Mouse (Mus musculus) left cerebral cortex, adult 2 months (tissue): ENCODE measurements around the gene Fam168a. TPM values are rescaled to one million over a fixed set of nuclear protein-coding genes. Genes with fewer than 3 reads are reported as not detected.
A peak's percentile ranks its signal among the peaks of the same experiment; 100 is the strongest.

Experiments
- DNase-seq, 2 experiments: peaks; one replicate each; pipeline ENCODE4 v3.0.0; 2021 to 2022; ENCODE audit warnings: low spot score in 2 of 2, mixed read lengths in 1 of 2; ENCODE audit errors: extremely low spot score in 1 of 2
- H3K27ac ChIP-seq: fragments of 200-600 bp; 2 replicates; pipeline ENCODE4 v1.8.1; 2022
- H3K4me3 ChIP-seq: fragments of 200-600 bp; 2 replicates; pipeline ENCODE4 v1.8.1; 2022
- CTCF ChIP-seq: fragments of 200-600 bp; IDR thresholded peaks from 2 replicates; pipeline ENCODE4 v1.8.1; 2022; ENCODE audit warnings: antibody characterized with exemption, mild to moderate bottlenecking, moderate library complexity
- intact Hi-C: fragments of 180-260 bp; cut with DNase I; formaldehyde crosslinking; loops from one replicate; pipeline ENCODE4 v1.15.1; 2025
- microRNA-seq, 2 experiments: library from miRNA; unstranded; fragments of <30 nt; microRNA quantifications; one replicate each; pipeline ENCODE4 v1.2.0; 2021
- total RNA-seq, 2 experiments: library from RNA; stranded (reverse); gene quantifications; 2 replicates each; pipeline ENCODE4 v1.2.3; 2021

The Fam168a gene
- total RNA-seq, 2 experiments from 2014 or later: 215 to 220 TPM

DNA sequence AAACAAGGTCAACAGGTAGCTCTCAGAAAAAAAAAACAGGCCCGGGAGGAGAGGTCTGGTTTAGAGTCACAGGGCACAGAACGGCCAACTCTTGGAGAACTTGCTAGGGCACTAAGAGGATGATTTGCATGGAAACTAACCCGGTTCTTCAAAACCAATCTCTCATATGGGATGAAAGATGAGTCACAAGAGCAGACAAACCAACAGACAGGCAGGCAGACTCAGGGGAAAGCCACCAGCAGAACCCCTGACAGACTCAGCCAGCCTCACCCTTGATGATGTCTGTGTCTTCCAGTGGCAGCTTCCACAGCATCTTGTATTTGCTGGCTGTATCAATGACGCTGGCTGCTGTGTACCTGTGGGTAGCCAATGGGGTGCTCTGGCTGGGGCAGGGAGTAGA, 175.5 kb downstream of the Fam168a start:
- no peak for TF ChIP-seq CTCF
- H3K4me3 ChIP-seq: no peak overlapping the region
- H3K27ac ChIP-seq: no peak overlapping the region
- intact Hi-C loops: no loop called here
- no peak for DNase-seq

DNA sequence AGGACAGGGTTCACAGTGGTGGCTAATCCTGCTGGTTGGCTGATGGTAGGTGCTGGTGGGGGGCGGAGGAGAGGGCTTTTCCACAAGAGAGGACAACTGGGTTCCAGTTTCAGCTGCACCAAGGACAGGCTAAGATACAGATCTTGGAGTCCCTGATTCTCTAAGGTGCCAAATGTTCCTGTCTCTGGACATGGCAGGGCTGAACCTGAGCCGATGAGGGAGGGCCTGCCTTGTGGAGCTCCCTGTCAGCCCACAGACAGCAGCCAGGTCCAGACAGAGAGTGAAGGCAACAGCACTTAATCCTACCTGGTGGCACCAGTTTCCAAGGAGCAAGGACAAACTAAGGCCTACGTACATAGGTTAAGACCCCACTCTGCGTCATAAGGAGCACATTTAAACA, 178.0 kb downstream of the Fam168a start:
- intact Hi-C loops: no loop called here
- no peak for DNase-seq
- Histone ChIP-seq H3K4me3 (no peak overlapping the region), H3K27ac (no peak overlapping the region)
- TF ChIP-seq CTCF: no peak

DNA sequence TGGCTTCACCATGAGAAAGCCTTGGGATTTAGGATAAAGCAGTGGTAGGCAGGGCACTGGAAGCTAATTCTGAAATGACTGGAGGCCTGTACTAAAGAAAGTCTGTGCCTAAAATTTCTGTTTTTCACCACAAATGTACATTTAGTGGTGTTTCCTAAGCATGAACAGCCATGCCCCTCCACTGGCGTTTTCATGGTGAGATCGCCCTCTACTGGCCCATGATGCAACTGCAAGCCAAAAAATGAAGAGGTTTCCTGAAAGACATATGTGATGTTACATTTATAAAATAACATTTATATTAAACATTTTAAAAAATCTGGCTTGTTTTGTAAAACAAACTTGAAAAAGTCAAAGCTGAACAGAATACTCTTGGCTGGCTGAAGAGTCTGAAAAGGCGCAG, 180.1 kb downstream of the Fam168a start:
- TF ChIP-seq CTCF: peak; percentile 98
- intact Hi-C loops: no loop called here
- Histone ChIP-seq H3K4me3 (no peak overlapping the region), H3K27ac (no peak overlapping the region)
- DNase-seq: peak in 1 of 2 experiments; percentile 66

Small RNA genes within 50 kb of the gene (microRNA-seq; reads per million reads assigned to microRNA genes)
- gene Mir3102: 787 to 933 reads per million in 2 experiments

Other genes starting within 250 kb of the Fam168a start
- gene Ucp3, start 233.6 kb upstream of the Fam168a start, total RNA-seq: 1 to 10 TPM; 2.9 TPM
- 10 to 100 TPM; 69.0 to 79.3 TPM for gene Ucp2, start 213.3 kb upstream of the Fam168a start, total RNA-seq
- under 1 TPM; 0.28 to 0.50 TPM for gene Dnajb13, start 191.7 kb upstream of the Fam168a start, total RNA-seq
- 10 to 100 TPM in 1 of 2 experiments, 1 to 10 TPM in 1; 9.3 to 12.3 TPM for gene Coa4, start 169.6 kb upstream of the Fam168a start, total RNA-seq
- gene Rab6a, start 99.2 kb upstream of the Fam168a start, total RNA-seq: 100 to 1,000 TPM; 394 to 436 TPM
- 10 to 100 TPM; 73.3 to 78.9 TPM for gene Mrpl48, start 98.3 kb upstream of the Fam168a start, total RNA-seq
- gene Plekhb1, start 44.2 kb upstream of the Fam168a start, total RNA-seq: 100 to 1,000 TPM; 139 to 153 TPM
- 10 to 100 TPM; 14.1 to 18.6 TPM for gene Relt, start 156.8 kb downstream of the Fam168a start, total RNA-seq
- 100 to 1,000 TPM; 134 to 142 TPM for gene Arhgef17, start 225.5 kb downstream of the Fam168a start, total RNA-seq